Mouse (Mus musculus): Measurements from ENCODE around the gene Ndufs7.

DNA sequence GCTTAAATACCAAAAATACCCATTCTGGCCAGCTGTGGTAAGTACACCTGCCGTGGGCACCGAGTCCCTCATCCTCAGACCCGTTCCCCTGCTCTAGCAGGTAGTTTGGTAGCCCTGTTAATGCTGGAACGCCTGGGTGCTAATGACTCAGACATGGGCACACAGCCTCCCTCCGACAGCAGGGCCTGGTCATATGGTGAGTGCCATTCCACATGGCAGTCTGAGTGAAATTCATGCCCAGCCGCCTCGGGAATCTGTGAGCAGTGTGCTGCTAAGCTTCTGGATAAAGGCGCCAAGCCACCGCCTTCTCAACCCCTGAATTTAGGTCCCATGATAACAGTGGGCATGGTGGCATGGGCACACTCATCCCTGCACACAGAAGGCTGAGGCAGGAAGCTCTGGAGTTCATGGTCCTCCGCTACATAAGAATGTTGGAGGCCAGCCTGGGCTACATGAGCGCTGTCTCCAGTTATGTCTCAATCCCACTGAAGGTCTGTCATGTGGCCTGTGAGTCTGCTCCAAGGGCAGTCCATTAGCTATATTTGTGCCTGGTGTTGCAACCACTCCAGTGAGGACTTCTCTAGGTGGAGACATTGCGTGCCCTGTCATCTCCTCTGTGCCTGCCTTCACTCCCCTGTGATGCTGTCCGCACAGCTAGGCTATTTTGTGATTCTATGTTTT lies 12.6 kb upstream of the Ndufs7 start:
- TF ChIP-seq GATA1 (IDR thresholded peaks at IDR 0.05; ENCODE audit: low read length) (no peak), TAL1 (IDR thresholded peaks at IDR 0.05; ENCODE audit: low read length) (no peak)
